Mouse (Mus musculus) forebrain, embryonic 14.5 days (tissue): ENCODE measurements at regions not wholly inside any gene's neighbourhood (a gene's known extent, or its start where the extent isn't known, plus 50 kb on each side); places are given as distances from the start of the nearest gene placed in this dataset.

Source experiments
- ATAC-seq: fragments of 200-750 bp; cut with Nextera tagmentation; 2 replicates; pipeline ENCODE4 v1.8.0; 2017; ENCODE audit warnings: mild to moderate bottlenecking, moderate library complexity
- DNase-seq: peaks from one replicate; pipeline ENCODE4 v3.0.0-alpha.2; 2015; ENCODE audit warnings: low spot score
- H3K27ac ChIP-seq: fragments of 300-500 bp; sonication (generic); 2 replicates; pipeline ENCODE4 v1.5.1; 2014; ENCODE audit warnings: low read depth, mild to moderate bottlenecking, control low read depth, low read length, moderate library complexity
- H3K27me3 ChIP-seq: fragments of 300-500 bp; sonication (generic); replicated peaks from 2 replicates; pipeline ENCODE4 v1.6.1; 2014; ENCODE audit warnings: low read length, control low read depth, mixed read lengths; ENCODE audit not compliant: control insufficient read depth, insufficient read depth
- H3K36me3 ChIP-seq: fragments of 300-500 bp; sonication (generic); 2 replicates; pipeline ENCODE4 v1.6.1; 2014; ENCODE audit warnings: low read length, control low read depth; ENCODE audit not compliant: control insufficient read depth, insufficient read depth
- H3K4me1 ChIP-seq: fragments of 300-500 bp; sonication (generic); 2 replicates; pipeline ENCODE4 v1.6.1; 2014; ENCODE audit warnings: antibody characterized with exemption, low read length, control low read depth; ENCODE audit not compliant: control insufficient read depth, insufficient read depth
- H3K4me2 ChIP-seq: fragments of 300-500 bp; sonication (generic); 2 replicates; pipeline ENCODE4 v1.6.1; 2014; ENCODE audit warnings: mild to moderate bottlenecking, control low read depth, low read length
- H3K4me3 ChIP-seq: fragments of 300-500 bp; sonication (generic); 2 replicates; pipeline ENCODE4 v1.5.1; 2014; ENCODE audit warnings: low read depth, low read length, control low read depth
- H3K9ac ChIP-seq: fragments of 300-500 bp; sonication (generic); 2 replicates; pipeline ENCODE4 v1.6.1; 2014; ENCODE audit warnings: mild to moderate bottlenecking, low read length, control low read depth, moderate library complexity
- H3K9me3 ChIP-seq: fragments of 300-500 bp; sonication (generic); replicated peaks from 2 replicates; pipeline ENCODE4 v1.6.1; 2016; ENCODE audit warnings: low read length, control low read depth, mixed read lengths; ENCODE audit not compliant: control insufficient read depth
- WGBS: fragments of 180-500 bp; shearing (Covaris S2); extraction: QIAGEN DNeasy Blood & Tissue Kit; methylation state at CpG from one replicate; pipeline ENCODE4 v1.1.7; 2014; 5-methylcytosine and 5-hydroxymethylcytosine counted together

GRCm38 (mm10) chr9:12692329-12692728 is 553.3 kb downstream of the Jrkl start:
- no peaks in the 10 kb centered on the region for H3K9me3 ChIP-seq
- no peak for ATAC-seq
- H3K27ac ChIP-seq, result no peak overlapping the region
- H3K4me3 ChIP-seq, result no peak overlapping the region
- no peaks in the 10 kb centered on the region for H3K27me3 ChIP-seq
- H3K36me3 ChIP-seq, result no peaks in the 10 kb centered on the region
- no peaks in the 10 kb centered on the region for H3K4me1 ChIP-seq
- H3K9ac ChIP-seq, result no peak overlapping the region
- 63% methylated on average over 4 of the region's 4 CpGs for WGBS
- DNase-seq, result no peak
- H3K4me2 ChIP-seq, result no peak overlapping the region

GRCm38 (mm10) chr9:12690948-12691279 is 554.7 kb downstream of the Jrkl start:
- peak; percentile 29; the same call in 1 of the 2 replicates for ATAC-seq
- no peak overlapping the region for H3K4me3 ChIP-seq

GRCm38 (mm10) chr9:12690182-12690947 is 555.3 kb downstream of the Jrkl start:
- H3K36me3 ChIP-seq, result no peaks in the 10 kb centered on the region
- 0 out of 2 replicates have a peak, but pooled peaks cover 2% of the 10 kb centered on the region for H3K9me3 ChIP-seq
- H3K4me3 ChIP-seq, result no peak overlapping the region
- H3K27ac ChIP-seq, result no peak overlapping the region; the same call in 1 of the 2 replicates
- H3K9ac ChIP-seq, result no peak overlapping the region
- WGBS, result 7% methylated on average over 5 of the region's 5 CpGs
- DNase-seq (peak; percentile 51), ATAC-seq (peak; percentile 57; the same call in 1 of the 2 replicates)
- H3K27me3 ChIP-seq, result no peaks in the 10 kb centered on the region
- H3K4me2 ChIP-seq, result no peak overlapping the region
- H3K4me1 ChIP-seq, result no peaks in the 10 kb centered on the region

More at GRCm38 (mm10) chr9:12690948-12691279, 554.7 kb downstream of the Jrkl start:
- Histone ChIP-seq H3K4me1 (no peaks in the 10 kb centered on the region), H3K27ac (no peak overlapping the region), H3K4me2 (no peak overlapping the region), H3K27me3 (no peaks in the 10 kb centered on the region), H3K36me3 (no peaks in the 10 kb centered on the region), H3K9me3 (0 out of 2 replicates have a peak, but pooled peaks cover 2% of the 10 kb centered on the region), H3K9ac (no peak overlapping the region)
- DNase-seq, result peak; percentile 9
- WGBS, result 12% methylated on average over 1 of the region's 1 CpGs
